10 mouse cellular contexts compared by ENCODE assay signal in genomic region chr10:118758825-118759471, GRCm38 (mm10).
DNase-seq lines count a peak whose midpoint lies in the region; ATAC-seq and TF ChIP-seq lines count a peak whose summit lies in the region.
"Had no signal": no experiment of that assay in that cellular context is flagged by ENCODE, and none has a peak within 500 bp of the region (broad histone marks: within the 10 kb centered on the region; RNA-seq: fewer than 3 reads in every experiment).

No protein-coding gene starts in this region.

- no peak overlapping the region for H3K4me3 ChIP-seq in hindbrain, embryonic 15.5 days
- H3K4me3 ChIP-seq in hindbrain, embryonic 12.5 days, result no peak overlapping the region
- peak overlapping the region; percentile 5; the same call in 1 of the 2 replicates for H3K4me3 ChIP-seq in olfactory bulb, adult 2 months (ENCODE audit: insufficient read depth, low read depth, low read length)
- H3K4me3 ChIP-seq: liver, embryonic 15.5 days; stomach, embryonic 15.5 days had no signal

- H3K9me3 ChIP-seq in hindbrain, embryonic 15.5 days, result no peaks in the 10 kb centered on the region
- H3K9me3 ChIP-seq in hindbrain, embryonic 12.5 days (replicated peaks), result no peaks in the 10 kb centered on the region
- H3K9me3 ChIP-seq: liver, embryonic 15.5 days; stomach, embryonic 15.5 days had no signal

- H3K36me3 ChIP-seq in hindbrain, embryonic 15.5 days, result no peaks in the 10 kb centered on the region
- H3K36me3 ChIP-seq in hindbrain, embryonic 12.5 days, result no peaks in the 10 kb centered on the region
- H3K36me3 ChIP-seq: liver, embryonic 15.5 days; stomach, embryonic 15.5 days had no signal

- ATAC-seq in hindbrain, embryonic 15.5 days (ENCODE audit: low FRiP score, low read depth), result peak; percentile 78
- no peak for ATAC-seq in hindbrain, embryonic 12.5 days (ENCODE audit: low FRiP score)
- ATAC-seq in megakaryocyte-erythroid progenitor cell, adult 5-6 weeks (replicated peaks; ENCODE audit: low FRiP score, low TSS enrichment, poor library complexity, severe bottlenecking), result no peak

- no peaks in the 10 kb centered on the region for H3K27me3 ChIP-seq in hindbrain, embryonic 15.5 days
- H3K27me3 ChIP-seq in hindbrain, embryonic 12.5 days, result no peaks in the 10 kb centered on the region
- H3K27me3 ChIP-seq: liver, embryonic 15.5 days; stomach, embryonic 15.5 days had no signal

- H3K27ac ChIP-seq in hindbrain, embryonic 15.5 days (replicated peaks), result no peak overlapping the region
- H3K27ac ChIP-seq in hindbrain, embryonic 12.5 days, result no peak overlapping the region
- no peak overlapping the region for H3K27ac ChIP-seq in olfactory bulb, adult 2 months (ENCODE audit: insufficient read depth, low read depth, low read length)
- H3K27ac ChIP-seq: liver, embryonic 15.5 days; stomach, embryonic 15.5 days had no signal

- no peak overlapping the region for H3K9ac ChIP-seq in hindbrain, embryonic 15.5 days
- H3K9ac ChIP-seq in hindbrain, embryonic 12.5 days, result no peak overlapping the region
- H3K9ac ChIP-seq: liver, embryonic 15.5 days; stomach, embryonic 15.5 days had no signal

- no peak for TF ChIP-seq POLR2A in olfactory bulb, adult 2 months (IDR thresholded peaks at IDR 0.05; ENCODE audit: insufficient read depth, low read depth, low read length)

- WGBS in hindbrain, embryonic 15.5 days, result 74% methylated on average over 18 of the region's 18 CpGs
- 88% methylated on average over 18 of the region's 18 CpGs for WGBS in hindbrain, embryonic 12.5 days
- 37% methylated on average over 18 of the region's 18 CpGs for WGBS in olfactory bulb, adult 2 months

- no peak for TF ChIP-seq CTCF in olfactory bulb, adult 2 months (IDR thresholded peaks at IDR 0.05; ENCODE audit: insufficient read depth, low read depth, low read length)

- H3K4me2 ChIP-seq in hindbrain, embryonic 15.5 days, result no peak overlapping the region; the same call in 1 of the 2 replicates
- H3K4me2 ChIP-seq in hindbrain, embryonic 12.5 days (replicated peaks), result no peak overlapping the region
- H3K4me2 ChIP-seq: liver, embryonic 15.5 days; stomach, embryonic 15.5 days had no signal

- H3K4me1 ChIP-seq in hindbrain, embryonic 15.5 days (replicated peaks), result no peaks in the 10 kb centered on the region
- peaks cover 2% of the 10 kb centered on the region; the same call in 1 of the 2 replicates for H3K4me1 ChIP-seq in hindbrain, embryonic 12.5 days
- peaks cover 4% of the 10 kb centered on the region for H3K4me1 ChIP-seq in olfactory bulb, adult 2 months (ENCODE audit: control insufficient read depth, insufficient read depth, low read length)

- peak; percentile 23 to 31 for DNase-seq in CD8-positive naive resting alpha-beta T cell, adult 2 months (ENCODE audit: low read depth in 2 of 2, low spot score in 2 of 2)
- peak; percentile 9 for DNase-seq in cerebellum, adult 9-10 months
- DNase-seq in heart, postnatal 14 days, result peak; percentile 61 to 72
- no peak for DNase-seq in left cerebral cortex, adult 11 months (ENCODE audit: low spot score)

- intact Hi-C loops in heart, postnatal 14 days (cut with DNase I), result no loop called here
